Mouse (Mus musculus) c-Kit-negative CD71-positive TER-119-positive erythroid progenitor cells, embryonic 14.5 days (primary cell): ENCODE measurements around the gene Gm11214.

Source experiments
- DNase-seq: peaks from one replicate; pipeline ENCODE4 v3.0.0-alpha.2; 2013; ENCODE audit warnings: low read depth, low spot score

Gene Gm11214

DNA sequence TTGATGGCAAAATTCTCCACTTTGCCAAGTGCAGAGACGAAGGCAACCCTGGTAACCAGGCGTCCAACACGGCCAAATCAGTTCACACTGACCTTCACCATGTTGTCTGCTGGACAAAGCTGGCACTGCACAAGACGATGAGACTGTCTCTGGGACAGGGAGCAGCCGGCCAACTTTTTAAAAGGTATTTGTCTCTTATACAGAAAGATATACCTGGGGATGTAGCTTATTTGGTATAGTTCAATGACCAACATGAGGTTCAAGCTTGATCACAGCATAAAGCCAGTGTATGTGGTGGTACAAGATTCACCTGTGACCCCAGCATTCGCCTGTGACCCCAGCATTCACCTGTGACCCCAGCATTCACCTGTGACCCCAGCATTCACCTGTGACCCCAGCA, at the start of gene Gm11214:
Gm11214 (minus strand) TSS at position 101 of the 400 bp plus-strand sequence.
- no peak for DNase-seq

- no peak for DNase-seq
Measured at GRCm38 (mm10) chr4:63711886-63712285, 48.7 kb upstream of the Gm11214 start.

DNA sequence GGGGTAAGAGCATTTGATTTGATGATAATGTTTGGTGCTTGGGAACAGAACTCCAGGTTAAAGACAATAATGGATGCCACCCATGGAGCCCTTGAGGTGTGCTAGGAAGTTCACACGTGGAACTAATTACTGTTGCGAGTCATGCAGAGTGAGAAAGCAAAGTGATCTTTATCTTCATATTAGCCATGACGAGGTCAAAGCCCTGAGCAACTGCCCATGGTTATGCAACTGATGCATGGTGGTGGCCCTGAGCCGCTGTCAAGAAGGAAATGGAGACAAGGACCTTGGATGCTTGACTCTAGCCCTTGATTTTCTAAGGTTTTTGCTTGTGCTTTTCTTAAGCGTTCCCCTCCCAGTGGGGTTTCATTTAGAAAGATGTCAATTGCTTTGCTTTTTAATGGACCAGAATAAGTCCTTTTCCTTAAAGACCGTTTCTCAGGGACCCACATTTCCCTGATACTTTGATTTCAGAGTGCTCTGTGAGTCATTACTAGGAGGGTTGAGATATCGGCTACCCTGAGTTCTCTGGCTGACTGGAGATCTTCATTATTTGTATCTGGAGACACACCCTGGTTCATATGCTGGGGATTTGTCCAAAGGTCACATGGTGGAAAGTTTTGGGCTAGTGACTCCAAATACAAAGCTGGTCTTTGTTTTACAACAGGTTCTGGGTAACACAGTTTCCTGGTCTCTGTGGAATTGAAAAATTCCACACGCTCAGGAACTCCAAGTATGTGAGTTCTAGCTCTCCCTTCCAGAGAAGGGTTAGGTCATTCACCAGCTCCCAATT, 47.4 kb upstream of the Gm11214 start:
- DNase-seq: no peak

DNA sequence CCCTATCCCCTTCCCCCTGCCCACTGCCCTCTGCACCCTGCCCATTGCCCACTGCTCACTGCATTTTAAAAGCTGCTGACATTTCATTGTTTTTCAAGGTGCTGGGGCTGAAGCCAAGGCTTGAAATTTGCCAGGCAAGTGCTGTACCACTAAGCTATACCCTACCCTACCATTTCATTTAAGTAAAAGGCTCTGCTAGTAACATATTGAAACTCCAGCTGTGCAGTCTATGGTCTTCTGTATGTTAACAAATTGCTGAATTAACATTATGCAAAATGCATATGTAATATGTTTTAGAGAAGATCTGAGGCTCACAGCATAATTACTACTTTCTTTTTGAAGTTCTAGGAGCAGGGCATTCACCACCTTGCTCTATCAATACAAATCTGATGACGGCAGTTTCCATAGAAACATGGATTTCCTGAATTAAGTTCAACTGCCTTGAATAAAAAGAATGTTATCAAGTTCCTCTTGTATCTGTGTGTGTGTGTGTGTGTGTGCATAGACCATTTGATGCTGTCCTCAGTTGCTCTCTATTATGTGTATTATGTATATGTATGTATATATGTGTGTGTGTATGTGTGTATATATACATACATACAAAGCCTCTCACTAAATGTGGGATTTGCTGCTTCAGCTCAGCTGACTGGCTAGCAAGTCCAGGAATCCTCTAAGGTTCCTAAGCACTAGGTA, 43.2 kb upstream of the Gm11214 start:
- DNase-seq: no peak

DNA sequence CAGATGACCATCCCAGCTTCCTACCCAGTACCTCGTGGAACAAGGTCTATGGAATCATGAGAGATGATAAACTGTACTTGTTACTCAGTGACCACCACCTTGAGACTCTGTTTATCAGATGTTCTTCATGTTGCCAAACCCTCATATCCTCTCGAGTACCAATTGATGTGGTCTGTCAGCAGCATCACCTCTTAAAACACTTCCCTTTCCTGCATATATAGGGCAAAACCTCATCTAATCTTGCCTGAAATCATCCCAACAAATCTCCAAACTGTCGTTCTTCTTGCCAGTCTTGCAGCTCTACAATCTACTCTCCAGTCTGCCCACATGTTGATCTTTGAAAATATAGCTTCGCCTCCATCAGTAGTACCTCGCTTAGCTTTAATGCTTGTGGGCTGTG, 41.1 kb upstream of the Gm11214 start:
- no peak for DNase-seq

GRCm38 (mm10) chr4:63703686-63704085, 40.5 kb upstream of the Gm11214 start:
- DNase-seq: no peak

DNA sequence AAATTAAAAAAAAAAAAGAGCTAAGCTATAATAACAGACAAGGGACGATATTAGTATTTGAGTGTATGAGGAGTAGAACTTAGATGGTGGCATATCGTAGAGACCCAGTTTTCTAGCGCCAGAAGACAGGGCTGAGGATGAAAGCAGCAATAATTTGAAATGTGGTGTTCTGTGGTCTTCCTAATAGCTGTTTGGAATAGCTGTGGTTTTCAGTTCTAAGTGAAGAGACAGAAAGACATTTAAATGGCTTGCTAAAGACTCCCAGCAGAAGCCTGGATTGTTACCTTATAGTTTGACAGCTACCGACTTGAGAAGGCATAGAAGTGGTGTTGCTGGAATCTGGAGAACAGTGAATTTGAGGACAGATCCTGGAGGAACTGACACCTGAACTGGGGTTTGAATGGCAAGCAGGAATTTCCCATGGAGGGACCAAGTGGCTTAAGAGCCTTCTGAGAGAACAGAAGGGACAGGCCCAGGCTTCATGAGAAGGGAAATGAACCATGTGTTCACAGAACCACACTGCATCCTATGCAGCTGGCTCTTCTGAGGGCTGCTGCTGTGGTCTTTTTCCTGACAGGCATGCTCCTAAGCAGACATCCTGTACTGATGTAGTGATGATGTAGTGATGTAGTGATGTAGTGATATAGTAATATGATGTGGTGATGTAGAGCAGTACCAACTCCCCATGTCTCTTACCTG, 39.0 kb upstream of the Gm11214 start:
- DNase-seq: no peak

DNA sequence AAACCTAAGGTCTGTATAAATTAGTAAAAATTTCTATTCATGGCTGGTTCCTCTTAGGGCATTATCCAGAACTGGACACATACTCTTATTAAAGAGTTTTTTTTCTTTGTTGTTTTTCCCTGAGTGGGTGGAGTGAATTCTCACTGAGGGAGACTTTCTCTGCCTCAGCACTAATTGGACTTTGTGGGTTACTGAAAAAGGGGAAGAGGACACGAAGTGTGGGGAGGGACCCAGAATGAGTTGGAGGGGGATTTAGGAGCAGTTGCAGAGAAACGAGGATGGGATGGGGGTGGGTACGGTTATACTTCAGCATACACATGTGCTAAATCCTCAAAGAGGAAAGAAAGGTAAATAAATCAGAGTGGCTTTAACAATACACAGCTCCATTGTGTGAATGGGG, 36.6 kb upstream of the Gm11214 start:
- DNase-seq: no peak

DNA sequence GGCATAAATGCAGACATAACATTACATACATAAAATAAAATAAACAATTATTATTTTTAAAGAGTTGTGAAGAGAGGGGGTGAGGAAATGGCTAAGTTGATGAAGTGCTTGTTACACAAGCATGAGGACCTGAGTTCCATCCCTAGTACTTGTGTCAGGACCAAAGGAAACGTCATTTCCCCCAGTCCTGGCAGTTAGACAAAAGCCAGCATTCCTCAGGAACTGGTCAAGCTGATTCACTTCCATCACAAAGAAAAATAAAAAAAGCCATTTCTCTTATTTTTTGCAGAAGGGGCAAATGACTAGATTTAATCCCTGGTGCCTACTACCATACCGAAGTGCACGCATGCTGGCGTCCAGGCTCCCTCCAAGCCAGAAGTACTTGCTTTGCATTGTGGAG, 33.7 kb upstream of the Gm11214 start:
- DNase-seq: no peak

GRCm38 (mm10) chr4:63692351-63692750, 29.2 kb upstream of the Gm11214 start:
- no peak for DNase-seq

- no peak for DNase-seq
Measured at GRCm38 (mm10) chr4:63687429-63687828, 24.2 kb upstream of the Gm11214 start.

- no peak for DNase-seq
Measured at GRCm38 (mm10) chr4:63686157-63686556, 23.0 kb upstream of the Gm11214 start.

- DNase-seq: no peak
Measured at GRCm38 (mm10) chr4:63685253-63685525, 22.0 kb upstream of the Gm11214 start.

DNA sequence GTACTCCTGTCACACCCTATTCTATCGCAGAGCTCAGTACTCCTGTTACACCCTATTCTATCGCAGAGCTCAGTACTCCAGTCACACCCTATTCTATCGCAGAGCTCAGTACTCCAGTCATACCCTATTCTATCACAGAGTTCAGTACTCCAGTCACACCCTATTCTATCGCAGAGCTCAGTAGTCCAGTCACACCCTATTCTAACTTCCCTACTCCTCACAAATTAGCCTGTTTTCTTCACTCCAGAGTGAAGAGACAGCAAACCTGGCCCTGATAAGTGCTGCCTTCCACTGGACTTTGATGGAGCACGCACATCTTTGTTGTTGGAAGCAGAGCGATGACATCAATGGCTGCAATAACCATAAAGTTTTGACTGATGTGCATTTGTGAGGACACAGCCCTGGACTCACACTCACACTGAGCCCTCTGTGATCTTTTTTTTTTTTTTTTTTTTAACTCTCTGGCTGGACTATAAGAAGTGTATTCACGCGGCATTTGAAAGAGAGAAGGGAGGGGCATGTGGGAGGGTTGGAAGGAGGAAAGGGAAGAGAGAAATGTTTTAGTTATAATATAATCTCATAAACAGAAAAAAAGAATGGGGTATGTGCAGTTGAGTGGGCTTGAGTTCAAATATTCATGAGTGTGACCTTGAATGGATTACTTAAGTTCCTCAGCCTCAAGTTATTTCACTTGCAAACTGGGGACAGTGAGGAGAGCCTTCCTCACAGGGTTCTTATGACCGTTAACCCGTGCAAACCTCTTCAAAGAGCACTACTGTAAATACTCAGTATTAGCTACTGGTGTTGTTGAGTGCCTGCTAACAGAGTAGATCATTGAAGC, 21.5 kb upstream of the Gm11214 start:
- no peak for DNase-seq

DNA sequence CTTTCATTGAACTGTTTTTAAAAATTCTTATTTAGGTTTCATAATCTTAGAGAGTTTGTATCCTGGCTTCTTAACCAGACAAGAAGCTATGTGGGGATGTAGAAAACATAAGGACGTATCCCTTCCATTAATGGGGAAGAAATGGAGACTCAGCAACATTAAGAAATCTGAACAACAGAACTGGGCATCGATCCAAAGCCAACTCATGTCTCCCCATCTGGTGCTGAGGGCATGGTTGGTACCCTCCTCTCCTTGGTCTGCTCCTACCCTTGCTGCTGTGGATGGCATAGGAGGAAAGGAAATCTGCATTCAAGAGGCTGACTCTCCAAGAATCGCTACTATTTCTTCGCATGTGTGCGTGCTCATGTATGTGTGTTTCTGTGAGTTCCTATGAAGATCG, 20.5 kb upstream of the Gm11214 start:
- no peak for DNase-seq

GRCm38 (mm10) chr4:63683056-63683455, 19.9 kb upstream of the Gm11214 start:
- no peak for DNase-seq

- DNase-seq: no peak
Measured at GRCm38 (mm10) chr4:63682441-63682840, 19.3 kb upstream of the Gm11214 start.

GRCm38 (mm10) chr4:63681557-63681956, 18.4 kb upstream of the Gm11214 start:
- no peak for DNase-seq

GRCm38 (mm10) chr4:63675128-63675527, 11.9 kb upstream of the Gm11214 start:
- no peak for DNase-seq

DNA sequence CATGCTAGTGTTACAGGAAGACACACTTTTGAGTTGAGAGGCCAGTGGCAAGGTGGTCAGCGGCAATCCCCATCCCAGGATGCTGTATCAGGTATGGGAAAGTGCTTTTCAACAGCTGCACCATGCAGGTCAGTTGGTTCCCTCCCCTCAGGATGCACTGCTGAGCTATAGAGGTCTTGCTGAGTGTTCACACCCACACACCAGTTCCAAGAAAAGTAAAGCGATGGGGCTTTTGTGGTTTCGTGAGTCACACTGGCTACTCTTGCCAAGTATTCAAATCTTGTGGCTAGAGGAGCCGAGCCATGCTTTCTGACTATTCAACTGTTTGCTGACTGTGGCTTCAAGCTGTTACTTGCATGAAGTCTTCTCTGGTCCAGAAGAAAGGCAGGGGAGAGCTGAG, 5.1 kb upstream of the Gm11214 start:
- DNase-seq: no peak

DNA sequence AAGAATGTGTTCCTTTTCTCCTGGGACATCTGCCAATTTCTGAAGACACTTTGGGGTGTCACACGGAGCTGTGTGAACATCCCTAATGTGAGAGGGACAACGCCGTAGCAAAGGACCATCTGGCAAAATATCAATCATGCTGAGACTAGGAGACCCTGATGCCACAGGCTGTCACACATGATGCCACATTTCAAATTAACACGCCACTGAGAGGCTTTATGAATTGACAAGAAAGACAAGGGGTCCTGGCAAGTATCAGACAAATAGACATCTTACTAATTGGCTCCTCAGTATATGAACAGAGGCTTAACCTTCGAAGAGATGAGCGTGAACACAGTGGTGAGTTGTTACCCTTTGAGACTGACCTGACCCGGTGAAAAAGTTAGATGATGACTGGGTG, 2.6 kb upstream of the Gm11214 start:
- no peak for DNase-seq

GRCm38 (mm10) chr4:63661857-63662256, 1.3 kb downstream of the Gm11214 start:
- no peak for DNase-seq
